Mouse (Mus musculus) lung, adult 10 weeks (tissue): Measurements from ENCODE around the gene Fam118b. TPM values are rescaled to one million over a fixed set of nuclear protein-coding genes. Genes with fewer than 3 reads are reported as not detected.

ENCODE experiments used
- polyA plus RNA-seq: library from polyadenylated mRNA; stranded (reverse); fragments of 350-450 nt; fragmentation: Illumina TruSeq; extraction: RNeasy Lipid Tissue Mini Kit (QIAGEN cat#74804); gene quantifications from one replicate; pipeline ENCODE4 v1.2.3, GENCODE M21; 2014; ENCODE audit warnings: low read depth, low replicate concordance; ENCODE audit not compliant: insufficient read depth

Fam118b gene
- 15.4 TPM for polyA plus RNA-seq

DNA sequence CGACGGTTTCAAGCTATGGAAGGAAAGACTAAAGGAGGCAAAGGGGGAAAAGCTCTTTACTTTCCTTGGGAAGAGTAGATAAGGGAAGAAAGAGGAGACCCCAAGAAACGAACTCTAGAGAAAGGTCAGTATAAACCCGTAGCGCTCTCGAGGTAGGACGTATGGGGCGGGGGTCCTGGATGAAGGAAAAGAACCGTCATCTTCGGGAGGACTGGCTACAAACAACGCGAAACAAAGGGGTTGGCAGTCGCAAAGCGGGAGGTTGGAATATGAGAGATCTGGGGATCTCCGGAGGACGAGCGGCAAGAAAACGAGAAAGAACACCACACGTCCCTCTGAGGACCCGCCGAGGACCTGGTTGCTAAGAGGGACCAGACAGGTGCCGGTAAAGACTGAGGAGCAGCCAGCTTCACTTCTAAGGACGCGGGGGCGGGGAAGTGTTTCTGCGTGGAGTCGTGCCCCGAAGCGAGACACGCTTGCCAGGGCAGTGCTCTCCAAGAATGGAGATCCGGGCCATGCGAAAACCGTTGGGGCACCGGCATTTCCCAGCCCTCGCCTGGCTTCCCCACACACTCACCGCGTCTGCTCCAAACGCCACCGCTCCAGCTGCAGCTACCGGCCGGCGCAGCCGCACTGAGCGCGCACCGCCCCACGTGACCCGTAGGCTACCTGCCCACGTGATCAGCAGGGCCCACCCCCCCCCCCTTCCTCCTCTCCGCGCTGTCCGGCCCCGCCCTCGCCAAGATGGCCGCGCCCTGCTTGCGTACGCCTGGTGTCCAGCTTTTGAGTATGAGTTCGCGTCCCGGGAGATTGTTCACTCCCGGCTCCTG lies at the start of gene Fam118b, which contains the start of gene Rpusd4:
Fam118b (minus strand) TSS at position 660 of the 830 bp plus-strand sequence.
Rpusd4 (plus strand) TSS at position 720 of the 830 bp plus-strand sequence.

GRCm38 (mm10) chr9:35210542-35211474 lies 56.8 kb downstream of the Fam118b start, which contains the start of gene Foxred1:
Foxred1 (minus strand) TSS chr9:35211055.

GRCm38 (mm10) chr9:35199772-35200471 lies 67.7 kb downstream of the Fam118b start, which contains the start of the genes Srpr and Tirap:
Srpr (plus strand) TSS chr9:35200175.
Tirap (minus strand) TSS chr9:35200291.

GRCm38 (mm10) chr9:35175251-35176123 lies 92.1 kb downstream of the Fam118b start, which contains the start of gene Dcps:
Dcps (minus strand) TSS chr9:35176061.

Other genes with a start within 250 kb of the Fam118b start
- 35.1 TPM for gene St3gal4, start 148.5 kb downstream of the Fam118b start, polyA plus RNA-seq
- 27.4 TPM for gene Dcps, start 91.7 kb downstream of the Fam118b start, polyA plus RNA-seq
- gene Srpr, start 67.6 kb downstream of the Fam118b start, polyA plus RNA-seq, result 61.6 TPM
- gene Tirap, start 67.5 kb downstream of the Fam118b start, polyA plus RNA-seq, result 3.4 TPM
- gene Foxred1, start 56.8 kb downstream of the Fam118b start, polyA plus RNA-seq, result 16.0 TPM
- gene Rpusd4, start 60 bp upstream of the Fam118b start, polyA plus RNA-seq, result 13.8 TPM
- 3.2 TPM for gene Cdon, start 153.3 kb upstream of the Fam118b start, polyA plus RNA-seq